Mouse (Mus musculus) inflammation-experienced regulatory T-cells, adult 6 months (primary cell): Measurements from ENCODE around the gene Dnajb13. TPM values are rescaled to one million over a fixed set of nuclear protein-coding genes. Genes with fewer than 3 reads are reported as not detected.

Experiments used
- ATAC-seq: one replicate; pipeline ENCODE4 v1.8.0; 2017
- polyA plus RNA-seq, 3 experiments: library from polyadenylated mRNA; unstranded; fragments of 100-300 nt; shearing (Covaris generic); gene quantifications; one replicate each; pipeline ENCODE4 v1.2.1; 2017

Dnajb13 gene
- polyA plus RNA-seq, 3 experiments from 2014 or later: 15.7 to 23.7 (median 18.8) TPM

DNA sequence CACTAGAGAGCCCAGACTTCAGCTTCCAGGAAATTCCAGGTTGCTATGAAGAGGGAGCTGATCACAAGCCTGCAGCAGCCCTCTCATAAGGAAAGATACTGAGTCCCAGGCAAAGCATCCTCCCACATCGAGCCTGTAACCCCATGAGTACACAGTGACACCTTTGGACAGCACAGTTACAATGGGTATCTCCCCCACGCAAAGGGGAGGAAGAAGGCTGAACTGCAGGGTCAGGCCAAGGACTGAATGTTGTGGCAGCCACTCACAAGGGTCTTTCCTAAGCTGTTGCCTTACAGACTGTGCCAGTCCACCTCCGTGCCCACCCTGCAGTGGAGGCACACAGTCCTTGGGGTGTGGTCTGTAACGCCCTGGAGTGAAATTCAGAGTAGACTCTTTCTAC lies 8.3 kb downstream of the Dnajb13 start:
- no peak for ATAC-seq

DNA sequence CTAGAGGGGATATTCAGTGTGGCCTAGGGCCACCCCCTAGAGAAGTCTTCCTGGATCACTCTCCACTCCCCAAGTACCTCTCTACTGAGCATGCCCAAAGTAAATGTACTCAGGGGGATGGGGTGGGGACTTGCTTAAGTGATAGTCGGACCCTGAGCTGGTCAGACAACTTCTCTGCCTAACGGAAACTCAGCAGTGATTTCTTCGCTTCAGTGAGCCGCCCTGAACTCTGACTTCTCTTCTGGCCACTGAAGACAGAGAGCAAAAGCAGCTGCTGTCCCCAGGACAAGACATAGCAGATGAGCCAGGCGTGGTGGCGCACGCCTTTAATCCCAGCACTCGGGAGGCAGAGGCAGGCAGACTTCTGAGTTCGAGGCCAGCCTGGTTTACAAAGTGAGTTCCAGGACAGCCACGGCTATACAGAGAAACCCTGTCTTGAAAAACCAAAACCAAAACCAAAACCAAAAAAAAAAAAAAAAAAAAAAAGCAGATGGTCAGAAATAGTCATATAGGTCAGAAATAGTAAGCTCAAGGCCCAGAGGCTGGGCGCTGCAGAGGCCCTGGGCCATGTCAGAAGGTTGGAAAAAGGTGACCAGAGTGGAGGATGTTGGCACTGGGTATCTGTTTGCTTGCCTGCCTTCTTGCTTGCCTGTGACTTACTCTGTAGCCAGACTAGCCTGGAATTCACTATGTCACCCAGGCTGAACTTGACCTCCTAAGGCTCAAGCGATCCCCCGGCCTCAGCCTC lies 9.8 kb downstream of the Dnajb13 start:
- ATAC-seq: no peak

DNA sequence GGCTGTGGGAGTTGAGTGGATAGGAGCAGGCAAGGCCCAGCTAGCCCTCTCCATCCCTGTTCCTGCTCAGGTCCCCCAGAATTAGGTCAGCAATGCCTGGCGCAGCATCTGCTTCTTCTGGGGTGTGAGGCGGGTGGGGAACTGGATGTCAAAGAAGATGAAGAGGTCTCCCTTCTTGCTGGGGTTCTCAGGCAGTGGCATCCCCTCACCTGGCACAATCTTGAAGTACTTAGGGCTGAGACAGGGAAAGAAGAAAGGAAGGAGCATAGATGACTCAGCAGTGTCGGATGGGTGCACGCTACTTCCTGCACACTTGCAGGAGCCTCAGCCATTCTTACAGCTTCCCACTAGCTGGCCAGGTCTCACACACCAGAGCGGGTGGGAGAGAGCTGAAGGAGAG lies 11.7 kb downstream of the Dnajb13 start:
- ATAC-seq: peak; percentile 56

DNA sequence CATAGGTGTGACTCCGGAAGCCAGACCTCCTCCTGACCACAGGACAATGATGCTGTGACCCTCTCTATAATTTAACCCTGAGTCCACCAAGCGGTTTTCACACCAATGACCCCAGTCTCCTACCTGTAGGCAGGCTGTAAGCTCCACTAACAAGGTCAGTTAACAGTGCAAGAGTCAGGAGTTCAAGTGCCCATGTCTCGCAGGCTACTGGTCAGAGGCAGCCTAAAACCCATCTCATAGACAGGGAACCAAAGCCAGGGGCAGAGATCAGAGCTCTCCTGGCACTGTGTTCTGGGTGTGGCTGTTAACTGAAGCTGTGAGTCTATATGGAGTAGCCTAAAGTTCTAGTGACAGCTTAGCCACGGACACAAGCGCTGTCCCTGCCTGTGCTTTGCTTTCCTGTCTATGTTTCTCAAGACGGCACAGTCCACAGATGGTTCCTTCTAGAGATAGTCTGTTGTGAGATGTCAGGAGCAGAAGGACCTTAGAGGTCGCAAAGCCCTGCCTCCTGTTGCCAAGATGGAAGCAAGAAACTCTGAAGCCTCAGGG lies 12.3 kb downstream of the Dnajb13 start:
- no peak for ATAC-seq

DNA sequence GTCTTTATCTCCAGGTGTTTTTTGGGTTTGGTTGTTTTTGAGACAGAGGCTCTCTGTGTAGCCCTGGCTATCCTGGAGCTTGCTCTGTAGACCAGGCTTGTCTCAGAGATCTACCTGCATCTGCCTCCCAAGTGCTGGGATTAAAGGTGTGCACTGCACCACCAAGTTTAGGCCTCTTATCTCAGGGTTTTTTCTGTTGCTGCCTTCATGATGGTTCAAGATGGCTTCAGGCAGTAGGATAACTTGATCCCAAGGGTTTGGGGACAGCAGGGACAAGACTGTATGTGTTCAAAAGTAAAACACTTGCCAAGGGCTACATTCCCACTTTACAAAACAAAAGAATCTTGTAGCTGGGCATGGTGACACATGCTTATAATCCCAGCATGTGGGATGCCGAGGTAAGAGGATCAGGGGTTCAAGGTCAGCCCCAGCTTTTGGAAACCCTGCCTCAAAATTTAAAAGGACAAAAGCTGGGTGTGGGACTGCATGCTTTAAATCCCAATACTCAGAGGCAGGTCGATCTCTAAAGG lies 12.9 kb downstream of the Dnajb13 start:
- ATAC-seq: no peak

DNA sequence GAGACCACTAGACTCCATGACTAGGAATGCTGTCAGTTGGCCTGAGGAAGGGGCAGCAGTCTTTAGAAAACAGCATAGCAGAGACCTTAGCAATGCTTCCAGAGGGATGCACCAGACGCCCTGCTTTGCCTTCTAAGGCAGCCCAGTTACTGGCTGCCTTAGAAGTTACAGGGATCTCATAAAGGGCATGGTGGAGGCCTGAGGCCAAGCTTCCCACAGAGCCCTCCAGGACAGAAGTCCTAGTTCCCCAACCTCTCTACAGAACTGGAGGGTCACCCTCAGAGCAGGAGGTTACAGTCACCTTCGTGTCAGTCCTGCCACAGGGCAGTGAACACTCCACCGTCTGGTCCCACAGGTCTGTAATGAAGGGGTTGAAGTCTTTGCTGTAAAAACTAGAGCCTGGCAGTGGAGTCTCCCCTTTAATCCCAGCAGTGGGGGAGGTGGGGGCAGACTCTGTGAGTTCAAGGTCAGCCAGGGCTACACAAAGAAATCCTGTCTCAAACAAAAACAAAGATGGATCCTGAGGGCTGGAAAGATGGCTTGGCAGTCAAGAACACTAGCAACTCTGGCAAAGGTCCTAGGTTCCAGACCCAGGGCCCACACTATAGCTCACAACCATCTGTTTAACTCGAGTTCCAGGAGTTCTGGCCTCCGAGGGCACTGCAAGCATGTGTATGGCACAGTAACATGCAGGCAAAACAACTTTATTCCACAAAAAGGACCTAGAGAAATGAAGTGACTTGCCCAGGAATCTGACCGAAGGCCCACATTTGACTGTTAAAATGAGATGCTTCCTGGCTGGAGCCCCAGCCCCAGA lies 13.5 kb downstream of the Dnajb13 start:
- ATAC-seq: no peak

DNA sequence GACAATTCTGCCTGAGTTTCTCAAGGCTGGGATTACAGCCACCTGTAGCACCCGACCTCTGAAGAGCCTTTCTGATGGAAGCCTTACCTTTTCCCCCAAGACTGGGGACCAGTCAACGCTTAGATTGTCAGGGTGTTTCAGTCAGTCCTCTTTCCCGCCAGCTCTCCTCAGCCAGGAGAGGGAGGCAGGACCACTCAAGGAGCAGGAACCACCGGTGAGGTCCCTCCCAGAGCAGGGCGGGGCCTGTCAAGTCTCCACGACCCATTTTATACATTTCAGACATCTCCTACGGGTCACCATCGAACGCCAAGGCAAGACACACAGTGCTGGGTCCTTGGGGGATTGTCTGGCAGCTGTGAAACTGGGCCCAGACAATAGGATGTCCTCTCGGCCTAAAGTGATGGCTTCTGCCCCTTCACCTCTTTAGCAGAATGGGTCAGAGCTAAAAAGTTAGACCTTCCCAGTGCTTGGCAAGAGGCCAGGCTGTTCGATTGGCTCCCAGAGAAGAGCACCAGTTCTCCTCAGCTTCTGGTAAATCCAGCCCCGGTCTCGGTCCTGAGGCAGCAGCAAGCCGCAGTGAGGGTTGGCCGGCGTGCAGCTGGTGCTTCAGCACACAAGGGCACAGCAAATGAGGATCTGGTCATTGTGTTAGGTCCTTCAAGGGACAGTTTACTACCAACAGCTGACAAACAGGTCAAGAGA lies 14.3 kb downstream of the Dnajb13 start:
- no peak for ATAC-seq

DNA sequence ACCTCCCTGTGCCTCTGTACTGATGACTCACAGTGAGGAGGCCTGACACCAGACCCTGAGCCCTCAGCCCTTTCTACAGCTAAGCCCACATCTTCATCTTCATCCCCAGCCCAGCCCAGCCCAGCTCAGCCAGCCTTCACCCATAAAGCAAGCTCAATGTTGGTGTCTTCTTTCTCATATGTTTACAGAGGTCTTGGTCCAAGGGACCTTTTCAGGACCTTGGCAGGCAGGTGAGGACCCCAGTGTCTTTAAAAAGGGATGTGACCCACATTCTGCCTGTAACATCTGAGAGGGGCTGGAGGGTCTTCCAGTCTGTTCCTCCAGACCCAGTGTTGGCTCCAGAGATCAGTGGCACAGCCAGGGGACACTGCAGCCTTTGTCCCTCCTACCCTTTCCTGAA lies 15.3 kb downstream of the Dnajb13 start:
- ATAC-seq: no peak

DNA sequence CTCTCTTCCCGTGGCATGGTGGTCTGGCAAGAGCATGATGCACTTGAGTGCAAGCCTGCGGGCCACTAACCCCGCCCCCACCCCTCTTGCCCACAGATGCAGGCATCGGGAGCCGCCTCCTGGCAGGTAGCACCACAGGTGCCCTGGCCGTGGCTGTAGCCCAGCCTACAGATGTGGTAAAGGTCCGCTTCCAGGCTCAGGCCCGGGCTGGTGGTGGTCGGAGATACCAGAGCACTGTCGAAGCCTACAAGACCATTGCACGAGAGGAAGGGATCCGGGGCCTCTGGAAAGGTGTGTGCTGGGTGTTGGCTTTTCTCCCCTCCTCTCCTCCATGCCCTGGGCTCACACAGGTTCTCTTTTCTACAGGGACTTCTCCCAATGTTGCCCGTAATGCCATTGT lies 16.8 kb downstream of the Dnajb13 start:
- ATAC-seq: no peak

DNA sequence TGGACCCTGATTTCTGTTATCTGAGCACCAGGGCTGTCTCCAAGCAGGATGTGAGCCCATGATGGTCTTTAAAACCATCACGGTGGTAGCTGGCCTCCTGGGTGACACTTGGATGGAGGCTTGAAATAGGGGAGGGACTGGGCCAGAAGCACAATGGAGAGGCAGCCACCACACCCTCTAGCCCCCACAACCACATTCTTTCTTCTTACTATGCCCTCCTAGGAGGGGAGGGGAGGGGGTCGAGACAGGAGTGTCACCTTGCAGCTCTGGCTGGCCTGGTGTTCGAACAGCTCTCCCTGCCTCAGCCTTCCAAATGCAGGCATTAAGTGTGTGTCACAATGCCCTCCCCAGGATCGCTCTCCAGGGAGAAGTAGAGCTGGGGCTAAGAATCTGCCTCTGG lies 17.4 kb downstream of the Dnajb13 start:
- no peak for ATAC-seq

DNA sequence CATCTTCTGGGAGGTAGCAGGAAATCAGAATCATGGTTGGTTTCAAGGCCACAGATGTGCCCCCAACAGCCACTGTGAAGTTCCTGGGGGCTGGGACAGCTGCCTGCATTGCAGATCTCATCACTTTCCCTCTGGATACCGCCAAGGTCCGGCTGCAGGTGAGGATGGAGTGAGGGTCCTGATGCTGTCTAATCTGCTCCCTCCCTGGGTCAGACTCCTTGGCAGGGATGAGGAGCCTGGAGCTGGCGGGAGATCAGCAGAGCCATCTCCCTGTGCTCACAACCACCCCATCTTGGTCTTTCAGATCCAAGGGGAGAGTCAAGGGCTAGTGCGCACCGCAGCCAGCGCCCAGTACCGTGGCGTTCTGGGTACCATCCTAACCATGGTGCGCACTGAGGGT lies 18.0 kb downstream of the Dnajb13 start:
- ATAC-seq: no peak

DNA sequence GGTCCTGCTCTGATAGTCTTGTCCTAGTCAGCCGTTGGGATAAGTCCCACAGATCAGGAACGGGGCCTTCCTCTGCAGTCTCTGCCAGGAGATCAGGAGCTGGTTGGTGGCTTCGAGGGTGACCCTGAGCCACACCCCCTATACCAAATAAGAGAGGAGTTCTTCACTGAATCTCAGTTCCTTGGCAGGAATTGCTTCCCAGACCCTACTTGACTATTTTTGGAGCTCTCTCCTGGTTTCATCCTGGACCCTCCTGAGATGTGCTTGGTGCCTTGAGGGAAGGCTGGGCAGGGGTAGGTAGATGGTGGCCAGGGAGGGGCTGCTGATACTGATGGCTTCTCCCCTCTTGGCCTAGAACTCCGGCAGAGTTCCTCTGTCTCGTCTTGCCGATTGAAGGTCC lies 18.4 kb downstream of the Dnajb13 start:
- ATAC-seq: no peak

DNA sequence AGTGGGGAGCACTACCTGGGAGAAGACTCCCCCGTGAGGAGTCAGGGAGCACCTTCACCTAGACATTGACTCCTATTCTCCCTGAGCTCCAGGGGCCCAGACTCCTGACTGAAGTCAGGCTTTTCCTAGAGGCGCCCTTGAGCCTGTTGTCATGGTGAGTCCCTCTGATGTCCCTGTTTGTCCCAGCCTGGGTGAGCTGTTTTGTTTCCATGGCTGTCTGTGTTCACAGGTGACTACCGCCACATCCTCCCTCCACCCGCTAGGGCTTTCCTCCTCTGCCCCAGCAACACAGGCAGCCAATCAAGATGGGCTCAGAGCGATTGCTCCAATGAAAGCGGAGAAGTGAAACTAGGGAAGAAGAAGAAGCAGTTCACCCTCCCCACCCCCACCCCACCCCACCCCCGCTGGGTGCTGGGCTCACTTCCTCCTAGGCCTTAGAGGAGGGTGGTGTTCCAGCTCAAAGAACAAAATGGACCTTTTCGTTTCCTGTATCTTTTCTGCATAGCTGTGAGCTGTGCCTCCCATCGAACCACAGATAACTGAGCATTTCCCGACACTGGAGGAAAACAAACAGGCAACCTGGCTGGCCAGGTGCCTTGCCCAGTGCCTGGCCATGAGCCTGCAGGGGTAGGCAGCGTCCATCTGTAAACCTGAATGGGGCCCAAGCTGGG lies 19.0 kb downstream of the Dnajb13 start:
- peak; percentile 78 for ATAC-seq

DNA sequence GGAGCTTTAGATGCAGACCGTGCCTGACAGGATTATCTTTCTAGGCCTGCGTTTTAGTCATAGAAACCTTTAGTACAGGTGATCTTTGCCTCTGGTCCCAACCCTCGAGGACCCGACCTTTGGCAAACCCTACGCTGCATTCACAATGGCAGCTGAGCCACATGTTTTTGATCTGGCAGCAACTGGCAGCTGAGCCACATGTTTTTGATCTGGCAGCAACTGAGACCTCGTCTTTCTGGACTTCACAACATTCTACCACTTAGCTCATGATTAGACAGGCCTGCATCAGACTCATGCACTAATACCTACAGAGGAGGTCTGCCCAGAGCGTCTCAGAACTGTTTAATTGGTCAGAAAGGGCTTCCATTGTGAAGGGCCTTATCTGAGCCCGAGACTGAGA lies 19.7 kb downstream of the Dnajb13 start:
- ATAC-seq: no peak

DNA sequence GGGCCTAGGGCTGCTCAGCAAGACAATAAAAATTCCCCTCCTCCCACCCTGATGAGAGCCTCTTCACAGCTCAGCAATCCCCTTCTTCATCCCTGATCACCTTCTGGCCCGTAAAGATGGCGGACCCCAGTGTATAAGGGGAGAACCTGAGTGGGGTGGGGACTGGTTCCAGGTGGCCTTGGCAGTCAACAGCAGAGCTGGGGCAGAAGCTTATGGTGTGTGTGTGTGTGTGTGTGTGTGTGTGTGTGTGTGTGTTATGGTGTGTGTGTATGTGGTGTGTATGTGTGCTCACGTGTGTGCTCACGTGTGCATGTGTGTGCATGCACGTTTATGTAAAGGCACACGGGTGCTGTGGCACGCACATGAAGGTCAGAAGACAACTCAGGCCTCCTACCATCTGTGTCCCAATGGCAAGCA lies 20.3 kb downstream of the Dnajb13 start:
- no peak for ATAC-seq

DNA sequence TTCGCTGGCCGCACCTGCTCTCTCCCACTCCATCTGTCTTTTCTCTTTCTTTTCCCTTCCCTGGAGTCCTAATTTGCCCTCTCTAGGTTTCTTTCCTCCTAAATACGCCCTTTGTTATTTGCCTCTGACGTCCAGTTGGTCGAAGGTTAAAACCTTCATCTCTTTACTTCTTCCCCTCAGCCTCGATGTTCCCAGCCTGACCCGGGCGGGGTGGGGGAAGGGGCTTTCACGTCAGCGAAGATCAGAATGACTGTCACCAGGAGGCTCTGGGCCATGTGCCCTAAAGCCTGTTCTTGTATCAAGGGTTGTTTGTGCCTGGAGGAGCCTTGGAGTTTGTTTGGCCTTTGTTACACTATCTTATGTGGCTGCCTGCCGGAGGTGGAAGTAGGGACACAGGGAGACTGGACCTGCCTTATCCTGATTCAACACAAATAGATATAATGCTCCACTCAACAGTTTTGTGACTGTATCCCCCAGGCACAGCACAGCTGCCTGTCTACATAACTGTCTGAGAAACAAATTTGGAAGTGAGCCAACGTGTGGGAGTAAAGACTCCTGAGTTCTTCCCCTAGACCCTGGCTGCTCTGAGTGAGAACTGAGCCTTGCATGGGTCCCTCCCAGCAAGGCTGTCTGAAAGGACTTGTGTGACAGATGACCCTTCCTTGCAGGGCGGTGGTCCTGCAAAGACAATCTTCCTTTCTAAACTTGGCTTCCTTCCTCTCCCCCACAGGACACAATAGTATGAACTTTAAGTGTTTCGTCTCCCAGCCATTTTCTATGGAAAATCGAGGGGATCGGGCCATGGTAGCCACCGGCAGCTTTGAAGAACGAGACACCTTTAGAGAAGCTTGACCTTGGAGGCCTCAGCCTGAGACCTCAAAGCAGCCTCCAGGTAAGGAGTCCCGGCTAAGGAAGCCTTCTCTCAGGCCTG lies 21.0 kb downstream of the Dnajb13 start:
- peak; percentile 19 for ATAC-seq

DNA sequence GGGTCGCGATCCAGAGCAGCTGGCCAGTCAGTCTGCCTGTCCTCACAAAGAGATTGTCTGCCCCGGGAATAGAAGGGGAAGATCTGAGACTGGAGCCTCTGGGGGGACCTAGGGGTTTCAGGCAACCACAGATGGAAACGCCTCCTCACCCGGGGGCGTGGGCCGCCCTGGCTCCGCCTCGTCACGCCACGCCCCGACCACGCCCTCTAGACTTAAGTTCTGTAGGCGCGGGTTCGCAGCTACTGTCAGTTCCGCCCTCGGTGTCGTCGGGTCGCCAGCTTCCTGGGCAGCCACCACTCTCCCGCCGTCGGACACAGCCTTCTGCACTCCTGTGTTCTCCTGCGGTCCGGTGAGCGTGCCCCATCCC lies 21.7 kb downstream of the Dnajb13 start, which contains the start of gene Ucp2:
TSS of gene Ucp2 (plus strand) at position 221 of the 367 bp plus-strand sequence.
- peak; percentile 62 for ATAC-seq

DNA sequence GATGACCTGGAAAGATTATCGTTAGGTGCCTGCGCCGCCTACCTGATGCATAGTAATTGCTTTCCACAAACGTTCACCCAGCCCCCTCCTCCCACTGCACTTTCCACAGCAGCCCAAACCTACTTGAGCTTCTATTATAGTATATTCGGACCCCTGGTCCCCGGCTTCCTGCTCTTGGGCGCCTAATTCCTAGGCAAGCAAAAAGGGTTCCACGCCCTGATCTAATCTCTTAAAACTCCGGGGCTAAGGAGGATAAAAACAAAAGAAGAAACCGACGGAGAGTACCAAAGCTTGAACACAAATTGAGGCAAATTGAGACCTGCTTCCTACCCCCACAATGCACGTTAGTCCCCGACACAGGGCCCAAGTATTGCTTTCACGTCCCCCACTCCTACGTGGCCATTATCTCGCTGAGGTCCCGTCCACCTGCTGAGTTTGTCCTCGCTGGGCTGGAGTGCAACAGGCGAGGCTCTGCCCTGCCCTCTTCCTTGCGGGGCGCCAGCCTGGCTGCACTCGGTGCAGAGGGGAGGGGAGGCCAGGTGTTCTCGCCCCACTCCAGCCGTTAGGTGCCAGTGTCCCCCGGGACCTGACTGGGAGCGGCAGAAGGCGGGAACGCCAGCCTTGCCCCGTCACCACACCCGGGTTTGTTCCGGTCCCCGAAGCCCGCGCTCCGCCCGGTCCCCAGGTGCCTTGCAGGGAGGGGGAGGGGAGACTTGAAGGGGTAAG lies 22.2 kb downstream of the Dnajb13 start:
- peak; percentile 19 for ATAC-seq

DNA sequence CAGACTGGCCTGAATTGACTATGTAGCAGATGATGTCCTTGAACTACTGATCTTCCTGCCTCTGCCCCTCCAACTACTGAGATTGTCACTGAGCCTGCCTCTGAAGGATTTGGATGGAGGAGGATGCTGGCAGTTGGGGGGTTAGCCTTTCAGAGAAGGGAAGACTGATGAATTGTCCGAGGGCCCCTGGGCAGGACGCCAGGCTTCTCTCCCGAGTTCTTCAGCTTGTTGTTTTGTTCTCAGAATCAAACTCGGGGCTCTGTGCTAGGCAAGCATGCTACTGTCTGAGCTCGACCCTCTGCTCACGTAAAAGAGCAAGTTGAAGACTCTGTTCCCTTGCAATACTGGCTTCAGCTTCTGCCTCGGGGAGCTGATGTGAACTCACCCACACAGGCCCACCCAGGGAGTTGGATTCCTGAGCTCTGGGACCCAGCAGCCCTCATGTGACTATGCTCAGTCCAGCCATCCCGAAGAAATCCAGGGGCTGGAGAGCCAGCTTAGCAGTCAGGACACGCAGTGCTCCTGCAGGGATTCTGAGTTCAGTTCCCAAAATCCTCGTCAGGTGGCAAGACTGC lies 26.2 kb downstream of the Dnajb13 start:
- no peak for ATAC-seq

DNA sequence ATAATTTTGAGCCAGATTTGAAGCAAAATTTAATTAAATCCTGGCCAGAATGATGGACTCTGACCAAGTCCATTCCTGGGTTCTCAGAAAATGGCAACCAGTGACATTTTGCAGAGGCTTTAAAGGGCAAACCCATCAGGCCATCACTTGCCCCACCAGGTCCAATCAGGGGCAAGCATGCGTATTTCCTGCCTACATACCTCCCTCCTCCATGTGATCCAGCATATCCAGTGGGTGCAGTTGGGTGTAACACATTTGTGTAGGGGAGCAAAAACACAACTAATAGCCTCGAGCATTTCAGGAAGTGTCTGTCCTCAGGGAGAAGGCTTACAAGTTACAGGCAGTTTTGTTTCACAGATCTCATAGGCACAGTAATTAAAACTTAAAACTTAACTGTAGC lies 27.5 kb downstream of the Dnajb13 start:
- ATAC-seq: no peak
